Mouse (Mus musculus) c-Kit-positive CD71-negative TER-119-negative erythroid progenitor cells, embryonic 14.5 days (primary cell): ENCODE results near the gene Tspoap1.

ENCODE experiments used
- DNase-seq: peaks from one replicate; pipeline ENCODE4 v3.0.0-alpha.2; 2013; ENCODE audit warnings: low read depth

Gene Tspoap1

DNA sequence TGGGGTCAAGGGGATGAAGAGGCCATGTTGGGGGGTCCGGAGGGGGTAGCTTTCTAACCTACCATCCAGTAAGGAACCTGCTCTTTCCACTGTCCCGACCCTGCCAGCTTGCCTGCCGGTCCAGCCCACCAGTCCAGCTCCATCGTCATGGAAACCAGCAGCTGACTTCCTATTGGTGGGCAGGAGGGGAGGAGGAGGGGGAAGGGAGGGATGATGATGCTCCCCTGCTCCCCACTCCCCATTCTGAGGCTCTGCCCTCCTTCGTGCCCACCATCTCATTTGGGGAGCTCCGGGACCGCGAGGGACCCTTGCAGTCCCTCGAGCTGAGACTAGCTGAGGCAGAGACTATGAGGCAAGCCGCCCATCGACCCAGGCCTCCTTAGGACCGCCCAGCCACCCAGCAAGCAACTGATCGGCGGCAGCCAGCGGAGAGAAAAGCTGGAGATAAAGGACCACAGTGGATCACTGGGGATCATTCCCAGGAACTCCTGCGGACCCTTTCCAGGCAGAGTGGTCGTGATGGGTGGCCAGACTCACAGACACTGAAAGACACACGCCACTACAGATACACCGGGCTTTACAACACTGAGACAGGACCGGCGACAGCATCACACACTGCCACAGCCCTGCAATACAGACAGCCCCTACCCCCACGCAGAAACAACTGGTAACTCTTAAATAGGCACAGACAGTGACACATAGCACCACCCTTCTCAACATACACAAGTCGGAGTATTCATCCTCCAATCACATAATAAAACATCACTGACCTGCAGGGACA, at the start of gene Tspoap1:
Tspoap1 (plus strand) TSS at position 241 of the 781 bp plus-strand sequence.
- DNase-seq: no peak

DNA sequence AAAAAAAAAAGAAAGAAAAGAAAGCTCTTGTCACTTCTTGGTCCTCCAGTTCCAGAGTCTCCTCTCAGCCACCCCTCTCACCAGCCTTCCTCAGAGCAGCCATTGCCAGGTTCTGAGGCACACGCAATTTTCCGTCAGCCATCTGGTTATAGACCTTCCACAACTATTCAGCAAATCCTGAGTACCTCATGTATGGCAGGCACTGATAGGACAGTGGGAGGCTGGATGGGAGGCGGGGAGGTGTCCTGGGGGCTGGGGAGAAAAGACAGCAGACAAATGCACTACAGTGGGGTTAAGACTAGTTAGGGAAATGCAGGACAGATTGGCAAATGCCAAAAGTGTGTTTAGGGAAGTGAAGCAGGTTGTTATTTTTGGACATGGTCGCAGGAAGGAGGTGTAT, 48.2 kb upstream of the Tspoap1 start:
- DNase-seq: no peak

DNA sequence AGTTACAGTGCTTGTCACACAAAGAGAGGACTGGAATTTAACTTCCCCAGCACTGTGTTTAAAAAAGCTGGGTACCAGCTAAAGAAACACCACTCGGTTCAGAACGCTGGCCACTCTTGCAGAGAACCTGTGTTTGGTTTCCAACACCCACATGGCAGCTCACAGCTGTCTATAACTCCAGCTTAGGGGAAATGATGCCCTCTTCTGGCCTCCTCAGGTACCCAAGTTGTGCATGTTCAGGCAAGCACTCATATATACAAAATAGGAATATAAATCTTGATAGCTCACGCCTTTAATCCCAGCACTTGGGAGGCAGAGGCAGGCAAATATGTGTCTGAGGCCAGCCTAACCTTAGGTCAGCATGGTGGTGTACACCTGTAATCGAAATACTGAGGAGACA, 44.3 kb upstream of the Tspoap1 start:
- DNase-seq: no peak

DNA sequence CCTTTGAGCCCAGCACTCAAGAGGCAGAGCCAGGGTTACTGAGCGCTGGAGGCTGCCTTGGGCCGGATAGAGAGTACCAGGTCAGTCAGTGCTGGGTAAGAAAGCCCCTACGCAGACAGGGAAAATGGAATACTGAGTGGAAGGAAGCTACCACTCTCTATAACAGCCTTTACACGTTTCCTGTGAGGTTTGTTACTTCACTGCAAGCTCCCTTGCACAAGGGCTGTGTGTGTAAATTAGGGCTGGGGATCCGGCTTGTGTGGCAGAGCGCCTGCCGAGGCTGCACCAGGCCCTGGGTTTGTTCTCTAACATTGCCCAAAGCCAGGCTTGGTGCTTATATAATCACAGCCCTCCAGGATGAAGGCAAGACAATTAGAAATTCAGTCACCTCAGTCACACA, 40.8 kb upstream of the Tspoap1 start:
- DNase-seq: no peak

DNA sequence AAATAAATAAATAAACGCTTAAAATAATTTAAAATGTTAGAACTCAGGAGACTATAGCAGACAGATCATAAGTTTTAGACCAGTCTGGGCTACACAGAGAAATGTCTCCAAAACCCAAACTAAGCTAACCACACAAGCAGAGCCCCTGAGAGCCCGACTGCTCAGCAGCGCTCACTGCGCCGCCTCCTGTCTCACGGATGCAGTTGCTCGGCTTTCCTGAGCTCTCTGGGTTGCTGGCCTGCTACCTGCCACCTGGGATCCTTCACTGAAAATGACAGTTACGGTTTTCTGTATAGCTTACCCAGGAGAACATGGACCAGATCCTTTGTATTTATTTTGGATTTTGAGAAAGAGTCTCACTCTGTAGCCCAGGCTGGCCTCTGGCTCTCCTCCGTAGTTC, 40.0 kb upstream of the Tspoap1 start:
- DNase-seq: no peak

DNA sequence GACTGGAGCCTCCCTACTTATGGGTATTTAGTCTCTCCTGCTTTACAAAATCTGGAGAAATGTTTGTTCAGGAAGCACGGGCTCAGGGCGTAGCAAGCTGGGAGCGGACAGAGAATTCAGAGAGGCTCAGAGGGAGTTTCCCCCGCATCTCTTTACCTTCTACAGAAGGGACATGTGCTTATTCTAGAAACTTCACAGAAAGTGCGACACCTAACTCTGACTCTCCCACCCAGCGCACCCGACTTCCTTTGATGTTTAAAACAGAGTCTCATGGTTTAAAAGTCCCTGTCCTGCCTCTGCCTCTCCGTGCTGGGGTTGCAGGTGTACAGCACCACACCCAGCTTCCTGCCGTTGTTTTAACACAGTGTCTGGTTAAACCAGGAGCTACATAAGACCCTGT, 39.5 kb upstream of the Tspoap1 start:
- no peak for DNase-seq

DNA sequence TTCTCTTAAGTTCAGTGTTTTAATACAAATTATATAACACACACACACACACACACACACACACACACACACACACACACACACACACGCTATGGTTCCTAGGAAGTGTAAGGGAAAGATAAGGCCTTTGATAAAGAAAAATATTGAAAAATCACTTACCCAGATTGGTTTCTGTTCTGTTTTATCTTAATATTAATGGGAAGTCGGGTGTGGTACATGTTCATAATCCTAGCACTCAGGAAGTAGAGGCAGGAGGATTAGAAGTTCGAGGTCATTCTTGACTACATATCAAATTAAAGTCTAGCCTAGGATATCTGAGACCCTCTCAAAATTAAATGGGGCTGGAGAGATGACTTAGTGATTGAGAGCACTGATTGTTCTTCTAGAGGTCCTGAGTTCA, 38.2 kb upstream of the Tspoap1 start:
- no peak for DNase-seq

DNA sequence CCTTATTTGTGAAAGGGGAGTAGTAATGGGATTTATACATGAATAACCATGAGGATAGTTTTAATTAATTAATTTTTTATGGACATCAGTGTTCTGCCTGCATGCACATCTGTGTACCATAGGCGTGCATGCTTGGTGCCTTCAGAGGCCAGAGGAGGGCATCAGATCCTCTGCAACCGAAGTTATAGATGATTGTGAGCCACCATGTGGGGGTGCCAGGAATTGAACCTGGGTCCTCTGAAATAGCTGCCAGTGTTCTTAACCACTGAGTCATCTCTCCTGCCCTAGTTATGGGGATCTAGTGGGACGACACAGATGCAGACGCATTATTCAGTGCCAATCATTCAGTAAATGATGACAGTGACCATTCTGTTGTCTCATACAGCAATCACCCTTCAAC, 37.5 kb upstream of the Tspoap1 start:
- DNase-seq: no peak

DNA sequence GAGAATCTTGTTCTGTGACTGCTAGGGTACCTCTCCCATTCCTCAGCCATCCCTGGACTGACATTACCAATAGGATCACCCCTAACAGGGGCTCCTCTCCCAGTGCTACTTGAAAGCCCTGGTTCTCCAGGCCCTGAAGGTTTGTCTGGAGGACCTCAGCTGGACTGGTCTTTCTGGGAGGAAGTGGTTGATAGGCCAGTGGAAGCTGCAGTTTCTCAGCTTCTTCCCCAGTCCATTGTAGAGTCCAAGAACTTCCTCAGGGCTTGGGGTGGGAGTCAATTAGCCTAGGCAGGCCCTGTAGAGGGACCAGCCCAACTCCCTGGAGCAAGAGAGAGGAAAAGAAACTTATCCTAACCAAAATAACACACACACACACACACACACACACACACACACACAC, 34.8 kb upstream of the Tspoap1 start:
- no peak for DNase-seq

DNA sequence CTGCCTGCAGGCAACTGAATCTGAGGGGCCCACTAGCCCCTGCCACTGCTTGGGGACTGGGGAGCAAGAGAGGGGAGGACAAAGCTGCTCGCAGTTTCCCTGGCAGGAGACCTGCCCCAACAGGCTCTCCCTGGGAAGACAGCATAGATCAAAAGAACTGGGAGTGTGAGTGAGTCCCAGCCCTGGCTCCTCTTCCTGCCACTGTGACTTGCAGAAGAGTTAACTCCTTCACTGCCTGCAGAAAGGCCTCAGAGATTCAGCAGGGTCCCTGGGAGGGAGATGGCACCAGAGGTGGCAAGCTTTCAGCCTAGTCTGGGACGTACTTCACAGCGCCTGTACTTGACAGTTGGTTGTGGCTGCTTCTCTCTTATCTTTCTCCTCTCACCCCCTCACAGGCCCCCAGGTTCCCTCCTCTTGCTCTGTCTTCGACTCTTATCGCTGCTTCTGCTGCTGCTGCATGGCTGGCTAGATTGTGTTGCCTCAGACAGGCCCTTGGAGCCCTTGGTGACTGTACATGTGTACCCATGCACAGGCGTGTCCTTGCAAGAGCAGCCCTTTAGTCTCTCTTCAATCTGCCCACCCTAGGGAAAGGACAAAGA, 34.3 kb upstream of the Tspoap1 start:
- DNase-seq: peak; percentile 62

DNA sequence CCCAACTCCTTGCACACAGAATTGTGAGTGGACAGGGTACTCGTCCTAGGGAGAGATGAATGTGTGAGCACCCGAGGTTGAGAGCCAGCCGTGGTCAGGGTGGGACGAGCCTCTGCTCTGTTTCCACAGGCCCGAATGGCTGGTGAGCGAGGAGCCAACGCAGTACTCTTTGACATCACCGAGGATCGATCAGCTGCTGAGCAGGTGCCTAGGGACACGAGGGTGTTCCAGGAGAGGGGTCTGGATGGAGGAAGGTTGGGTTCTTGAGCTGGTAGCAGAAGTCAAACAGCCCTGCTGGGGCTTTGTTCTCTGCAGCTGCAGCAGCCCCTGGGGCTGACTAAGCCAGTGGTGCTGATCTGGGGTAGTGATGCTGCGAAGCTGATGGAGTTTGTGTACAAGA, 33.3 kb upstream of the Tspoap1 start:
- no peak for DNase-seq

DNA sequence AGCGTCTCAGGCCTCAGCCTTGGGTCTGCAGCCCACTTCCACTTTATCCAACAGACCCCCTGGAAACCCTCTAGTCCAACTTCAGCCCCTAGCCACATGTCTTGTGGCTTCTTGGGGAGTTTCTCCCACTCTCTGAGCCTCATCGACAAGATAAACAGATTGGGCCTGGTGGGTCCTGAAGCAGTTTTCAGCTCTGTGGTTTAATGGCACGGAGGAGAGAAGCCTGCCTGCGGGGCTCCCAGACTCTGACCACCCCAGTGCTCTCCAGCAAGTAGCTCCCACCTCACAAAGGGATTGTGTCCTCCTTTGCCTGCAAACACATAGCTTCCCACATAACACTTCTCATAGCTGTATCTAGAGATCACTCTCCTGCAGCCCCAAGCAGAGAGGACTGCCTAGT, 32.9 kb upstream of the Tspoap1 start:
- DNase-seq: no peak

DNA sequence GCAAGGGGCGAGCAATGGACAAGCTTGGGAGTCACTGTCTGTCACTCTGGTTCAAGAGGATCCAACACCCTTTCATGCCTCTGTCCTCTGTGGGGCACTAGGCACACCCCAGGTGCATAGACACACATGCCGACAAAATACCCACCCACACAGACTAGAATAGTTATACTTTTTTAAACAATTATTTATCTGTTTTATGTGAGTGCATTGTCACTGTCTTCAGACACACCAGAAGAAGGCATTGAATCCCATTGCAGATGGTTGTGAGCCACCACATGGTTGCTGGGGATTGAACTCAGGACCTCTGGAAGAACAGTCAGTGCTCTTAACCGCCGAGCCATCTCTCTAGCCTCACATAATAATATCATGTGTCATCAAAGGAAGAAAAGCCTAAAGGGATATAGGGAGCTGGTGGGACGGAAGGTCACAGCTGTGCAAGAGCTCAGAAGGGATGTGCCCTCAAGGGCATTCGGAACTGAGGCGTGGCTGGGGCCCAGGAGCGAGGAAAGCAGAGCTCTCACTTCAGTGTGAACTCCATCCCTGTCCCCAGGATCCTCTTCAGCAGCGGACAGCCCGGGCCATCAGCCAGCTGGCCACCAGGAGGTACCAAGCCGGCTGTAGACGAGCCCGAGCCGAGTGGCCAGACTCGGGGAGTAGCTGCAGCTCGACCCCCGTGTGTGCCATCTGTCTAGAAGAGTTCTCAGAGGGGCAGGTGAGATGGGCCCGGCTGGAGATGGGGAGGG, 31.3 kb upstream of the Tspoap1 start:
- DNase-seq: no peak

DNA sequence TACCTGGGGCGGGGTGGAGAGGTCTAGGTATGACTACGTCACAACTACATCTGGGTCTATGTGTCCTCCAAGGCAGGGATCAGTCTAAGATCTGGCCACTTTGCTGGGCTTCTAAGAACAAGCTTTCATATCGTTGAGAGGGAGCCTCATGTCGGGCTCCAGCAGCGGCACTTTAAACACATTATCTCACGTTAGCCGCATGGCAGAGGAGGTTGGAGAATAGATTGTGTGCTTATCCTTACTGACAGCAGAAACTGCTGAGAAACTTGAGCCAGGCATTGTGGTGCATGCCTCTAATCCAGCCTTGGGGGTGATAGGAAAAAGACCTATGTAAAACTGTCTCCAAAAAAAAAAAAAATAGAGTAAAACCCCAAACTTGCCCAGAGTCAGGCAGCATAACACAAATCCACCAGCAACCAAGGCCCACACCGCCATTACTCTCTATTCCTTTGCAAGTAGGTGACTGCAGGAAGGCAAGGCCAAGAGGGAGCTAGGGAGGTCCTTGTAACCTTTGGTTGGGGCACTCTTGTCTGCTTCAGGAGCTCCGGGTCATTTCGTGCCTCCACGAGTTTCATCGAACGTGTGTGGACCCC, 30.7 kb upstream of the Tspoap1 start:
- no peak for DNase-seq

DNA sequence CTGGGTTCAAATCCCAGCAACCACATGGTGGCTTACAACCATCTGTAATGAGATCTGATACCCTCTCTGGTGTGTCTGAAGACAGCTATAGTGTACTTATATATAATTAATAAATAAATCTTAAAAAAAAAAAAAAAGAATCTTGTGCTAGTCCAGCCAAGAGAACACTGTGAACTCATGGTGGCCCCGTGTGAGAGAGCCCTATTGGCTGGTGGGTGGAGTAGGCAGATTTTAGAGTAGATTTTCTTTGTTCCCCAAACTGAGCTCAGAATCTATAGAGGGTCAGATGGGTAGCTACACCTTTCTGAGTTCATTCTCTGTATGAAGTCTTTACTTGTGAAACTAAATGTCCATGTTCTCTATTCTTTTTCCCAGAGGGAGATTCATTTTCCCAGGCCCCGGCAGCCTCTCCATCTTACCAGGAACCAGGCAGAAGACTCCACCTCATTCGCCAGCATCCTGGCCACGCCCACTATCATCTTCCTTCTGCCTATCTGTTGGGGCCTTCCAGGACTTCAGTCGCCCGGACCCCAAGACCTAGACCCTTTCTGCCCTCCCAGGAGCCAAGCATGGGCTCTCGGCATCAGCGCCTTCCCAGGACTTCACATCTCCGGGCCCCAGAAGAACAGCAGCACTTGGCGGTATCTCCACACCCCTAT, 29.6 kb upstream of the Tspoap1 start:
- DNase-seq: no peak

DNA sequence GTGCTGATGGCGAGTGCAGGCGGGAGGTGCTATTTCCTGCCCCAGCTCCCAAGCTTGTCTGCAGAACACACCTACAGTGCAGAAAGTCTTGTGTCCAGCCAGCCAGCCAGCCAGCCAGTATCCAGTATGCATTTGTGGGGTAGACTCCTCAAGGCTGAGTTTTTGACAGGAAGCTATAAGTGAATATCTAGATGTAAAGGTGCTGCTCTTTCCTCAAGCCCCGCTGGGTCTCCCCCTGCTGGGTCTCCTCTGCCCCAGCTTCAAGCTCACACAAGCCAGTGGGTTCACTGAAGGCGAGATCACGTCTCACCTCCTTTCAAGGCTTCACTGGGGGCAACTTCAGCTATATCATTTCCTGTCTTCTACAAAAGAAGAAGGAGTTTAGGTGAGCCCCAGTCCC, 26.0 kb upstream of the Tspoap1 start:
- DNase-seq: no peak

DNA sequence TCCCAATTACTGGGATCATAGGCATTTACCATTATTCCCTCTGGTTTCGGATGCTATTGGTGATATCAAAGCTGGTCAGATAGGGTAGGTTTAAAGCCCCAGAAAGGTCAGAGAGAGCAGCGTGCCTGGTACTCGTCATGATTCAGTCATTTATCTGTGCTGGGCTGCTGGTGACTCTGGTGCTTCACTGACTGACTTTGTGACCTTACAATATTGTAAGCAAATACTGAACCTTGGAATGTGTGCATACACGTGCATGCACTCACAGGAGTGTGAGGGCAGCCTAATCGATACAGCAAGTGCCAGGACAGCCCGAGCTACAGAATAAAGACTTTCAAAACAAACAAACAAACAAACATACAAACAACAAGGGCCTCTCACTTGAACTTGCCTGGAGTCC, 24.6 kb upstream of the Tspoap1 start:
- no peak for DNase-seq

DNA sequence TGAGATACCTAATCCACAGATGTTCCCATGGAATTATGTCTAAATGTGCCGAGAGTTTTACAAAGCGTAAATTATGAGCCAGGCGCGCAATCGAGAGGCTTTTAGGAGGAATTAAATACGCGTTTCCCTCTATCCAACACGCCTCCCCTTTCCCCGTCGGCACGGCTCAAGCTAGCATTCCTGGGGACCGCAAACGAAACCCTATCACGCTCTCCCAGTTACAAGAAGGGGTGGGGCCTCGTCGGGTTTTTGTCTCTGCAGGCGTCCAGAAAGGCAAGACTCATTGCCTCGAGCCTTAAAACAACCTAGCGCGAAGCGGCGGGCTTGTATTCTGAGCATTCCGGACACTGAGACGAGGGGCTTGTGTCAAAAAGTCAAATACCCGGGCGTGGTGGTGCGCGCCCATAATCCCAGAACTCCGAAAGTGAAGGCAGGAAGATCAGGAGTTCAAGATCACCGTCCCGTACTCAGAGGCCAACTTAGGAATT, 23.6 kb upstream of the Tspoap1 start:
- no peak for DNase-seq

DNA sequence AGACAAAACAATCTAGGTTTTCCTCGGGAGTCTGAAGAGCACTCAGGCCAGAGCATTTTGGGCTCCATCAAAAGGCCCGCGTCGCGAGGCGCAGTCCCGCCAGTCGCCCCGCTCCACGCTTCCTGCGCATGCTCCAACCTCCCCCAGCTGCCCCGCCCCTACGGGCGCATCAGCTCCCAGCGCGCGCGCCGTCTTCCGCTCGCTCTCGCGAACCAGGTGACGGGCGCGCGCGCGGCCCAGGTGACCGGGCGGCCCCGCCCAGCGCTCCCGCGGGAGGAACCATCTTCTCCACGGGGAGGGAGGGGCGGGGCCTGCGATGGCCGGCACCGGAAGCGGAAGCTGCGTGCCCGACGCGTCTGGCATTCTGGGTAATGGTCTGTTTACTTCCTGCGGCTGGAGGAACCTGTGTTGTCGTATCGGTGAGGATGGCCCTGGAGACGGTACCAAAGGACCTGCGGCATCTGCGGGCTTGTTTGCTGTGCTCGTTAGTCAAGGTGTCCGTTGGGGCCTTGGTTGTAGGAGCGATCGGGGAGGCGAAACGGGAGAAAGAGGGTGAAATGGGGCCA, 23.1 kb upstream of the Tspoap1 start, which contains the start of gene Supt4a:
Supt4a (plus strand) TSS at position 378 of the 566 bp plus-strand sequence.
- DNase-seq: peak; percentile 92

DNA sequence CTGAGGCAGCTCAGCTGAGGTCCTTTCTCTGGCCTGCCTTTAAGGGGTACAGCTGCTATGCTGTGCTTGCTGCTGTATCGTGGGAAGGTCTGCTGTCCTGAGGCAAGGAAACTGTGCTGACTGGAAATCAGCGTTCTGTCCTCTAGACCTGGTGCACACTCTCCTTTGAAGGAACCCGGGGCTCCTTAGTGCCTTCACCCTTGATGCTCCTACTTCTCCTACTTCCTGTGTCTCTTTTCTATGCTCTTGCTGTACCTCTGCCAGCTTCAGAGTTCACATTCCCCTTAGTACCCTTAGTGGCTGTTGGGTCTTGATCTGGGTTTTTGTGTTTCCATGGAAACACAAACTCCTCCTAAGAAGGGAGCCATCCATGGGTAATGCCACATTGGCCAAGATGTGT, 16.6 kb upstream of the Tspoap1 start:
- DNase-seq: no peak

DNA sequence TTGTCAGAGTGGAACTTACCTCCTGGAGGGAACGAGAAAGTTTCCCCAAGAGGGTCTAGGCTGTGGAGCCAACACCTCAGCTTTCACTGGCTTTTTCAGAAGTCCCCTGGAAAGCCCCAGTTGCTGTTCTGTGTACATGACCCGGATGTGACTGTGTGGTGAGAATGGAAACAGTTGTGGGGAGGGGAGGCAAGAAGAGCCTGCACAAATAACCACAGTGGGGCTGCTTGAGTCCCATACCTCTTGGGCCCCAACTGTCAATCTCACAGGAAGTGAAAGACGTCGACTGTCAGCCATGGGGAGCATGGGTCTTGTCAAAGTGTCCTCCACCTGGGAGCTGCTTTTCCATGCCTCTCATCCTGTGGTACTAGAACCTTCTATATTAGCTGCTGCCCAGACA, 15.4 kb upstream of the Tspoap1 start:
- DNase-seq: no peak
